Mouse (Mus musculus) brain, adult 2 months (tissue): ENCODE data around the gene Ccdc113.

Experiments used
- DNase-seq: peaks from one replicate; pipeline ENCODE4 v3.0.0; 2011; ENCODE audit warnings: low read depth, low spot score

Ccdc113 gene

GRCm38 (mm10) chr8:95533584-95534387 is at the start of gene Ccdc113:
Gene Ccdc113 (plus strand): TSS chr8:95534085.
- DNase-seq: peak; percentile 81

- DNase-seq: no peak
Observed at GRCm38 (mm10) chr8:95487800-95488697, 45.8 kb upstream of the Ccdc113 start.

- DNase-seq: peak; percentile 83
Observed at GRCm38 (mm10) chr8:95488698-95489332, 45.1 kb upstream of the Ccdc113 start.

GRCm38 (mm10) chr8:95490006-95490405 is 43.9 kb upstream of the Ccdc113 start, which contains the start of gene Csnk2a2:
Gene Csnk2a2 (minus strand): TSS chr8:95490039.
- DNase-seq: no peak

- DNase-seq: no peak
Observed at GRCm38 (mm10) chr8:95492057-95492456, 41.8 kb upstream of the Ccdc113 start.

- DNase-seq: no peak
Observed at GRCm38 (mm10) chr8:95495444-95495843, 38.4 kb upstream of the Ccdc113 start.

- peak; percentile 63 for DNase-seq
Observed at GRCm38 (mm10) chr8:95496420-95496819, 37.5 kb upstream of the Ccdc113 start.

GRCm38 (mm10) chr8:95497821-95498220 is 36.1 kb upstream of the Ccdc113 start:
- no peak for DNase-seq

- peak; percentile 25 for DNase-seq
Observed at GRCm38 (mm10) chr8:95499266-95500064, 34.4 kb upstream of the Ccdc113 start.

- no peak for DNase-seq
Observed at GRCm38 (mm10) chr8:95500436-95500835, 33.4 kb upstream of the Ccdc113 start.

GRCm38 (mm10) chr8:95502431-95502830 is 31.5 kb upstream of the Ccdc113 start:
- peak; percentile 69 for DNase-seq

- peak; percentile 39 for DNase-seq
Observed at GRCm38 (mm10) chr8:95504835-95505234, 29.1 kb upstream of the Ccdc113 start.

GRCm38 (mm10) chr8:95505606-95506005 is 28.3 kb upstream of the Ccdc113 start:
- DNase-seq: peak; percentile 81

- DNase-seq: peak; percentile 16
Observed at GRCm38 (mm10) chr8:95506245-95506644, 27.6 kb upstream of the Ccdc113 start.

GRCm38 (mm10) chr8:95512257-95512656 is 21.6 kb upstream of the Ccdc113 start:
- DNase-seq: peak; percentile 54

GRCm38 (mm10) chr8:95513219-95513618 is 20.7 kb upstream of the Ccdc113 start:
- peak; percentile 38 for DNase-seq

GRCm38 (mm10) chr8:95516928-95517327 is 17.0 kb upstream of the Ccdc113 start:
- DNase-seq: peak; percentile 75

GRCm38 (mm10) chr8:95523991-95524390 is 9.9 kb upstream of the Ccdc113 start:
- no peak for DNase-seq

GRCm38 (mm10) chr8:95528194-95528593 is 5.7 kb upstream of the Ccdc113 start:
- no peak for DNase-seq

- no peak for DNase-seq
Observed at GRCm38 (mm10) chr8:95528750-95529310, 5.1 kb upstream of the Ccdc113 start.

- DNase-seq: no peak
Observed at GRCm38 (mm10) chr8:95532206-95532605, 1.7 kb upstream of the Ccdc113 start.
